Mouse (Mus musculus) liver, embryonic 14.5 days (tissue): ENCODE results near the gene Aoc1.

Experiments
- CTCF ChIP-seq: IDR thresholded peaks from 2 replicates; pipeline ENCODE4 v1.5.1; 2016; ENCODE audit warnings: antibody characterized with exemption, low read depth, control low read depth
- EP300 ChIP-seq: IDR thresholded peaks from 2 replicates; pipeline ENCODE4 v1.6.1; 2016; ENCODE audit warnings: antibody characterized with exemption, low read depth

DNA sequence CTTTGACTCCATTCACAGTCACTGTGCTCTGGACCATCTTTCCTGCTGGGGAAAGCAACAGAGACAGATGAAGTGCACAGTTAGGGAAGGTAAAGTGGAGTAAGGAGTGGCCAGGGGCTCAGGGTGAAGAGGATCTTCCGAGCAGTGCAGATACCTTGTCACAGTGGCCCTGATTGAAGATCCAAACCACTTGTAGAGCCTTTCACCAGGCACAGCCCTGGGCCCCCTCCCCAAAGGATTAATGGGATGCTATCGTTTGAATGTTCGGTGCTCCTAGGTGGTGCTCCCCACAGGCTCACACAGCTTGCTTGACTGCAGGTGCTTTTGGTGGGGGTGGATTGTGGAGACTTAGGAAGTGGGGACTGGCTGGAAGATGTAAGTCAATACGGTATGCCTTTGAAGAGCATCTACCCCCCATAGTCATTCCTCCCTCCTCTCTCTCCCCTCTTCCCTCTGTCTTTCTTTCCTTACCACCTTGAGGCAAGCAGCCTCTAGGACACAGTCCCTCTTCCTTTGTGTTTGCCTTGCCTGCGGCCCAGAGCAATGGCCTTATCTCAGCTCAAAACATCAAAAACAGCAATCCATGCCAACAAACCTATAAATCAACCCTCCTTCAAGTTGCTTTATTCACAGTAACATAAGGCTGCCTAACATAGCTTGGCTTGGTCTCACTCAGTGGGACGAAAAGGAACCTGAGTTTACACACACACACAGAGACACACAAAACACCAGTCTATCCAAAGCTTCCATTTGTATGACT lies 34.2 kb upstream of the Aoc1 start:
- TF ChIP-seq CTCF (no peak), EP300 (no peak)
